Mouse (Mus musculus) layer of hippocampus, adult 2 months (tissue): ENCODE measurements around the gene Mei1. TPM values are rescaled to one million over a fixed set of nuclear protein-coding genes. Genes with fewer than 3 reads are reported as not detected.

Experiments
- DNase-seq, 2 experiments: peaks; one replicate each; pipeline ENCODE4 v3.0.0; 2022; ENCODE audit warnings: low spot score in 2 of 2
- H3K27ac ChIP-seq: fragments of 200-600 bp; 2 replicates; pipeline ENCODE4 v1.8.1; 2022
- H3K4me3 ChIP-seq: fragments of 200-600 bp; 2 replicates; pipeline ENCODE4 v1.8.1; 2022; ENCODE audit warnings: mild to moderate bottlenecking
- CTCF ChIP-seq: fragments of 200-600 bp; conservative IDR thresholded peaks from 2 replicates; pipeline ENCODE4 v1.8.1; 2022; ENCODE audit warnings: antibody characterized with exemption, mild to moderate bottlenecking, moderate library complexity
- total RNA-seq, 2 experiments: library from RNA; stranded (reverse); gene quantifications; 2 replicates each; pipeline ENCODE4 v1.2.3; 2021

The Mei1 gene
- total RNA-seq, 2 experiments from 2014 or later, result 0.26 to 0.44 TPM

DNA sequence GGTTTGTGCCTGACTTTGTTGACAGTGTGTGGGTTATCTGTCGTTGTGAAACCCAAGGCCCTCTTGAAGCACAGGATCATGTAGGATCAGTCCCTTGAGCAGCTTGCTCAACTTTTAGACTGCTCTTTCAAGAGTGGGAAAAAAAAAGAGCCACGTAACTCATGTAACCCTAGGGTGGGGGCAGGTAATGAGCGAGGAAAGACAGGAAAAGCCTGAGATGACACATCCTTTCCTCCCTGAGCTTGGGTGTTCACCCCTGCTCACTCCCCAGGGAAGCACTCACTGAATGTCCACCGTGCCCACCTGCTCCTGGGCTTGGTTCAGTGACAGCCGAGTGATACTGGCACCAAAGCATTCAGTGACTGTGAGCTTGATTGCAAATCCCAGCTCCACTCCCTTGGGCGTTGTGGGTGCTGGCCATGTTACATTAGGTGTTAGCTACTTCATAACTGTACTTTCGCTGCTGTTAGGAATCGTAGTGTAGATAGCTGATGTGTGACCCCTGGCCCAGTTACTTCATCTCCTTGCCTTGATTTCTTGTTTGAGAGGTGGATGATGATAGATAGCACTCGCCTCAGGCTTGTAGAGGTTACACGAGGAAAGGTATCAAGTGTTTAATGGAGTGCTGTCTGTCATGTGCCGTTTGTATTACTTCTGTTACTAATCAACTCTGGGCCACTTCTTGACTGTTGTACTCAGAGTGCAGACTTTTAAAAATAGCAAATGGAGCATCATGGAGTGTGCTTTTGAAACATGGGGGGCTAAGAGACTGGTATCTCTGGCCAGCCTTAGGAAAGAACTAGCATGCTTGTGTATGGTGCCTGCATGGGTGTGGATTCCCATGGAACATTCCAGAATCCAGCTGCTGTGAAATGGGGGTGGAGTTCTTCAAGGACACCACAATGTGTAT lies 91.2 kb downstream of the Mei1 start:
- H3K4me3 ChIP-seq, result no peak overlapping the region
- DNase-seq, result no peak
- TF ChIP-seq CTCF, result no peak
- no peak overlapping the region for H3K27ac ChIP-seq

DNA sequence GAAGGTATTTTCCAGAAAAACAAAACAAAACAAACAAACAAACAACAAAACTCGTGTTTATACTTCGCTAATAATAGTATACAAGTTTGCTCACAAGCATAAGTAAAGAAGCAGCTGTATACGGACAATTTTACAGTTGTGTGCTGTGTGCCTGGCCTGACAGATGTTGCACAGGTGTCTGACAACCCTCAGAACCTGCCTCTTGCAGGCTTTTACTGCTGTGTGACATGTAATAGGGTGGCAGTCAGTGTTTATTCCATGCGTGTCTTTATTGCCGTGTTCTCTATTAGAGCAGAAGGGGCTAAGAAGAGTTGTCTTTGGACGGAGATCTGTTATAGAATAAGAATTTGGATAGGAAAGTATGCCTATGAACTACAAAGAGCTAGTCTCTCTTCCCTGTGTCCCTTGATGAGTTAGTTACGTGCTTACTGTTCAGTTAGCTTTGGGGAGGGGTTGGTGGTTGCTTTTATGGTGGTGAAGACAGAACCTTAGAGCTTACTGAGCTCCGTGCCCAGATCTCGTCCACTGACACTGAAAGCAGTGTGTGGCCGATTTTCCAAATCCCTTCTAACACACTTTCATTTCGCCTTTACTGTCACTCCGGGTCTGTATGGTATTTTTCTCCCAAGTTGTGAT lies 92.3 kb downstream of the Mei1 start:
- DNase-seq, result no peak
- TF ChIP-seq CTCF, result no peak

DNA sequence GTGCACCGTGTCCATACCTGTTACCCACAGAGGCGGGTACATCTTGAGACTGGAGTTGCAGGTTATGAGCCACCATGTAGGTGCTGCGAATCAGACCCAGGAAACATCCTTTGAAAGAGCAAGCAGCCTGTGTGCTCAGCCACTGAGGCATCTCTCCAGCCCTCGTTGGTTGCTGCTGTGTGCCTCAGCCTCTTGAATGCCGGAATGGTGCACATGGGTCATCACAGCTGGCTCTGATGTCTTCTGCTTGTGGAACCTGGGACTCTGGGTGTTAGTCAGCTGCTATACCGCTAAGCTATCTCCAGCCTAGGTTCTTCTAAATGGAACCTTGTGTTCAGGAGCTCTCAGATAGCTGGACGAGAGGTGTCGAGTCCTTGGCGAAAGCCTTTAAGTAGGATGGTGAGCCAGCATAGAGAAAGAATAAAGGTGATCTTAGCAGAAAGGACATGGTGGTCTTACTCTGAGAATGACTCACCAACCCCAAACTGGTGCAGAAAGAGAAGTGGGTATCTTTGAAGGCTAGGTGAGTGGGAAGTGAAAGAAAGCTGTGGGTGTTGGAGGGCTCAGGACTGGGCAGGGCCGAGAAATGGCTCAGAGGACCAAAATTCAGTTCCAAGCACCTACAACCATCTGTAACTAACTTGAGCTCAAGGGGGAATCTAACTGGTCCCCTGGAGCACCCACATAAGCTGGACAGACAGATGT lies 93.7 kb downstream of the Mei1 start:
- no peak for TF ChIP-seq CTCF
- H3K27ac ChIP-seq, result no peak overlapping the region
- no peak for DNase-seq
- no peak overlapping the region for H3K4me3 ChIP-seq

More for the DNA sequence above, 92.3 kb downstream of the Mei1 start:
- H3K27ac ChIP-seq, result no peak overlapping the region
- no peak overlapping the region for H3K4me3 ChIP-seq

DNA sequence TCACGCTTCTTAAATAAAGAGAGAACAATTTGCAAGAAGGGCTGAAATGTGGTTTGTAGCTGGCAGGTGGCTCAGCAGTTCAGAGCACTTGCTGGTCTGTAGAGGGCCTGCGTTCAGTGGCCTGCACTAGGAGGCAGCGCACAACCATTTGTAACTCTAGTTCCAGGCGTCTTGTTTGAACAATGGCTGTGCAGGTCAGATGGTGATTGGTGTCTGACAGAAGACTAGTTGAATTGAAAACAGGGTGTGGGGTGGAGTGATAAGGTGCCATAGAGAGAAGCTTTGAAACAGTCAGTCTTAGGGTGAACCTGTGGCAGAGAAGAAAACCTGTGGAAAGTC lies 94.2 kb downstream of the Mei1 start:
- no peak for TF ChIP-seq CTCF
- Histone ChIP-seq H3K4me3 (no peak overlapping the region), H3K27ac (no peak overlapping the region)
- DNase-seq, result no peak

DNA sequence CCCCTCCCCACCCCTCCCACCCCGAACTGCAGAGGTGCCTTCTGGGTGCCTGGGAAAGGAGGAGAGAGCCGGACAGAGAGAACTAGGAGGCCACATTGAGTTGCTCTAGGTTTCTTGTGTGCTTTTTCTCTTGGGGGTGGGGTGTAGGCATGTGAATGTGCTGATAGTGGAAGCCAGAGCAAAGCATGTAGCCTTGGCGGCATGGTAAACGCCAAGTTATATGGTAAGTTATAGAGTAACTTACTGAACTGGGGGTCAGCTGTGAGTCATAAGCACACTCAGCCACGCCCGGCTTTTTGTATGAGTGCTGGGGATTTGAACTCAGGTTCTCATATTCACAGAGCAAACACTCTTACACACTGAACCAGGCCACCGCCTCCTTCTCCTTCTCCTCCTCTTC lies 94.7 kb downstream of the Mei1 start:
- H3K27ac ChIP-seq, result no peak overlapping the region
- no peak for DNase-seq
- no peak overlapping the region for H3K4me3 ChIP-seq
- TF ChIP-seq CTCF, result no peak

DNA sequence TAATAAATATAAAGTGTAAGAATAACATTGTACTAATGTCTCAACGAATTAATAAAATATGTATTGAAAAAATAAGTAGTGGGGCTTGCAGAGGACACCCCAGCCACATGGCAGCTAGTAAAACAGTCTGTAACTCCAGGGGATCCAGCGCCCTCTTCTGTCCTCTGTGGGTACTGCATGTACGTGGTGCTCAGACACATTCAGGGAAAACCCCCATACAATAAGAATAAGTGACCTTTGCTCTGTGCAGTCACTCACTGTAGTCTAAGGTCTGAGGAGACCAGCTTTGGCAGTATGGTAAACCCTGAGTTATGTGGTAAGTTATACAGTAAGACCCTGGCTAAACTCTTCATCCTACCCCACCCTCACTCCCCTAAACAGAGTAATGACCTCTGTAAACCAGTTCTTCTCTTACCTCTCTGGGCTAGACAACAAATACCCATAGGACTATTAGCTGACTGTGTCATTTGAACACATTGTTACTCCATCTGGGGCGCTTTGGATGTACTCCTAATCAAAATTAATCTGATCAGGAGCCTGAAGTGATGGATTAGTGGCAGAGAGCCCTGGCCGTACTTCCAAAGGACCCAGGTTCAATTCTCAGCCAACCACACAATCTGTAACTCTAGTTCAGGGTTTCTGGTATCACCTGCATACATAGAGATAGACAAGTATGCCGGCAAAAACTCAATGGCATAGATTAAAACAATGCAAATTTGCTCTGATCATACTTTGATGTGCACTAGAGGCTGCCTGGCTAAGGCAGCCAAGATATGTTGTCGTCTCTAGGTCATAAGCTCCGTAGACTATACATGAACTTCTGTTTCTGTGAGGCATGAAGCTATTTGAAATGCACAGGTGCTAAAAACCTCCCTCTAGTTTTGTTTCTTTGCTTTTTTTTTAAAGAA lies 95.8 kb downstream of the Mei1 start:
- peak; percentile 67 to 87 for DNase-seq
- no peak overlapping the region for H3K4me3 ChIP-seq
- H3K27ac ChIP-seq, result peak overlapping the region; percentile 37; the same call in 1 of the 2 replicates
- peak; percentile 97 for TF ChIP-seq CTCF

DNA sequence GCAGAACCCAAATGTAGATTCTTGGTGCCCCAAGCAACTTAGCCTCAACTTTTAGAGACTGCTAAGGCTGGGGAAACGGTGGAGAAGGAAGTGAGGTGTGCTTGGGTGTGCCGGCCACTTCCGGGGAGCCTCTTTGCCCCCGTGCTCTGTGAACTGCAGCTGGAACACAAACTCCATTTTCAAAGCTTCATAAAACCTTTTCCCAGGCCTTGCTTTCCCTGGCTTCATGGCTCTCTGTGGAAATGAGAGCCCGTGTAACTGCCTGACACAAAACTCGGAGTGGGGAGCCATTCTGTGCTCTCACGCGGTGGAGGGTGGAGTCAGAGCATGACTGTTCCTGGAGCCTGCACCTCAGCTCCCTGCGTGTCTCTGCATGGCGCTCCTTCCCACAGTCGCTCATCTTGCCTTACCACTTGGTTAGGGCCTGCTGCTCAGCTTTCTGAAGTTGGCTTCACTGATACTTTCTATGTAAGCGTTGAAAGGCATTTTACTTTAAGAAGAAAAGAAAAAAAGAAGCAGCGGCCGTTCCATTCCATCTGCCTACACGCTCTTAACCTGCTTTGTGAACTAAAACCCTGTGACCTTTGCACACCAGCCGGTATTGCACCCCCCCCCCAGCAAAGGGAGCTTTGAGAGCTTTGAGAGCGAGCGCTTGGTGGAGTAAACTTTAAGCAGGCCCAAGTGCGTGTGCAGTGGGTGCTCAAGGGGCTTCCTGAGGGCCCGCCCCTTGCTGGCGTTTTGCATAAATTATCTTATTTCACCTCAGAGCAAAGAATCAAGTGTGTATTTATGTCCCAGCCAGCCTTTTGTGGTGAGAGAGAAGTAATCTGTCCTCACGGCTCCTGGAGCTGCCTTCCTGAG lies 96.7 kb downstream of the Mei1 start:
- Histone ChIP-seq H3K27ac (peak overlapping the region; percentile 37; the same call in 1 of the 2 replicates), H3K4me3 (no peak overlapping the region)
- TF ChIP-seq CTCF, result no peak
- DNase-seq, result no peak

DNA sequence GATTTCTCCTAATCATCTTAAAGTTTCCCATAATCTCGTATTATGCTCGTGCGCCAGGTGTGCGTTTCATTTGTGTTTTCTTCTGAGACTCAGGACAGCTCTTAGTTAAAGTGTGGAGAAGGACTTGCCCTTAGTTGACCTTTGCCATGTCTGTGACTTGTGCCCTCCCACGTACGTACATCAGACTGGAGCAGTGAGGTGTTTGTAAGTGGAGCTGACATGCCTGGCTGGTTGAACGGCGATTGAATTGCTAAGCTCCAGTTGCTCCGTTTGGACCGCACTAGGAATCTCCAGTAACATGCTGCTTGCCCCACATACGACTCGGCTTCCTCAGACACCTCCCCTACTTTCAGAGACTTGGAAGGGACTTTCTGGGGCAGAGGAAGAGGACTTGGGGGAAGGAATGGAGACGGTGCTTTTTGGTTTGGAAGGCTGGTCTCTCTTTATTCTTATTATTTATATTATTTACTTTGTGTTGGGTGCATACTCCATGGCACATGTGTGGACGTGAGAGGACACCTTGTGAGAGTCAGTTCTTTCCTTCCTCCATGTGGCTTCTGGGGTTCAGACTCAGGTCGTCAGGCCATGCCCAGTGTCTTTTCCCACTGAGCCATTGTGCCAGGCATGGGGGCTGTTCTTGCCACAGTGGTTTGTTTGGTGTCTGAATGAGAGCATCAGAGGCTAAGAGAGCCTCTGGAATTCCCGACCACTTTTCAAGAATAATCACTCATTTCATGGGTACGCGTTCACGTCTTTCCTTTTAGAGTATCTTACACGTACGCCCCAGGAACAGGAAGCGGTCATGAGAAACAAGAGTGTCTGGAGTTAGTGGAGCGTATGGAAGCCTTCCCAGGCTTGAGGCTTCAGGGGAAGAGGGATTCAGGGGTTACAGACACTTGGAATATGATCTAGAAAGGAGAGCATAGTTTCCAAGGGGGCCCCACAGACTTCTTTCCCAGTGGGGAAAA lies 97.7 kb downstream of the Mei1 start:
- H3K4me3 ChIP-seq, result no peak overlapping the region
- TF ChIP-seq CTCF, result no peak
- H3K27ac ChIP-seq, result no peak overlapping the region
- DNase-seq, result no peak

DNA sequence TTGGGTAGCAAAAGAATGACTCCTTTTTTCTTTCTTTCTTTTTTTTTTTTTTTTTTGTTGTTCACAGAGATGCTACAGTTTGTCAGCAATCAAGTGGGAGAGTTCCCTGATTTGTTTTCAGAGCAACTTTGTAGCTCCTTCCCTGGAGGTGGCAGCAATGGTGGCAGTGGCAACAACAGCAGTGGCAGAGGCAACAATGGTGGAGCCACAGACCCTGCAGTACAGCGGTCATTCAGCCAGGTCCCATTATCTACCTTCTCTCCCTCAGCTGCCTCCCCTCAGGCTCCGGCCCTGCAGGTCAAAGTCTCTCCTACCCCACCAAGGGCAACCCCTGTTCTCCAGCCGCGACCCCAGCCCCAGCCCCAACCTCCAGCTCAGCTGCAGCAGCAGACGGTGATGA lies 99.9 kb downstream of the Mei1 start:
- DNase-seq, result no peak
- no peak for TF ChIP-seq CTCF
- Histone ChIP-seq H3K4me3 (no peak overlapping the region), H3K27ac (no peak overlapping the region)

DNA sequence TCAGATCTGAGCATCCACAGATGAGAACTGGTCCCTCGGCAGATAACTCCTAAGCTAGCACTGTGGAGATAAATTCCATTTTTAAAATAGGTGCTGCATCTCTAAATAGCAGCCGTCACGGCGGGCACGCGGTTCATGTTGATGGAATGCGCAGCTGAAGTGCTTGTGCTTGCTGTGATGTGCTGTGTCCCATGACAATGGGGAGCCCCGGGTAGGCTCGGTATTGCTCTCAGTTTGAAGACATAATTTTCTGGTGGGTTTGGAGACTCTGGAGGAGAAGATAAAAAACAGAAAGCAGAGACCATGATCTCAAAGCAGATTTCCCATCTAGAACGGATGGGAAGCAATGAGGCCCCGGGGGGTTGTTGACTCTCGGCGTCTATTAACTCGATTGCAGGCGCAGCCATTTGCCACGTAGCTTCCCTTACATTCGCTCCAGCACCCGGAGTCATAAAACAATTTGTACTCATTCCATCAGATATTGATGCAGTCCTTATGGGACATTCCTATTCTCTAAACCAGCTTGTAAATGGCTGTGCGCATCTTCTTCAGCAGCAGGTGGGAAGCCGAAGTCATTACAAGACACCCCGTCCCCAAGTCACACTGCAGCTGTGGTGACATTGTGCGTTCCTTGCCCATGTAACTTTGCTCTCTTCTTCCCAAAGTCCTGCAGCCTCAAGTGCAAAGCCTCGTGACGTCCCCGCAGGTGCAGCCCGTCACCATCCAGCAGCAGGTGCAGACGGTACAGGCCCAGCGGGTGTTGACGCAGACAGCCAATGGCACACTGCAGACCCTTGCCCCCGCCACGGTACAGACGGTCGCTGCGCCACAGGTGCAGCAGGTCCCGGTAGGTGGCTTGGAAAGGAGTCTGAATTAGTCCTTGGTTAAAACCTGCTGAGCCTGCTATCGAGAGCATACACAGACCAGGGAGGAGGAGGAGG lies 100.9 kb downstream of the Mei1 start:
- no peak overlapping the region for H3K4me3 ChIP-seq
- no peak for DNase-seq
- no peak for TF ChIP-seq CTCF
- no peak overlapping the region for H3K27ac ChIP-seq
